Mouse (Mus musculus): ENCODE measurements around the gene Dock4.

The Dock4 gene

DNA sequence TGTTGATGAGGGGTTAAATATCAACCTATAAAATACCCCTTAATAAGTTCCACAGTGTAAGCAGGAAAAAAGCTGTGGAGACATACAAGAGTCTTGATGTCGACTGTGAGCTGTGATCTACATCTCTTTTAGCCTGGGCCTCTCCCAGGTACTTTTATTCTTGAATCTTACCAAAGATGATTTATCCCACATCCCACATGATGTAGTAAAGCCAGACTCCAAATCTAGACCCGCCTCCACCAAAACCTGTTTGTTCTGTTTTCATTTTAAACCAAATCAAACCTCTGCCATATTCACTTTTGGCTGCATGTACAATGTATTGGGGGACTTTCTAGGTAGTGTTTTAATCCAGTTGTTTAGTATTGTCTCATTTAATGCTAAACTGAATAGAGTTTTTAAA lies 187.5 kb downstream of the Dock4 start:
- in situ Hi-C loops (cut with MboI; ENCODE audit: low sequenced_read_pairs) = no loop called here

DNA sequence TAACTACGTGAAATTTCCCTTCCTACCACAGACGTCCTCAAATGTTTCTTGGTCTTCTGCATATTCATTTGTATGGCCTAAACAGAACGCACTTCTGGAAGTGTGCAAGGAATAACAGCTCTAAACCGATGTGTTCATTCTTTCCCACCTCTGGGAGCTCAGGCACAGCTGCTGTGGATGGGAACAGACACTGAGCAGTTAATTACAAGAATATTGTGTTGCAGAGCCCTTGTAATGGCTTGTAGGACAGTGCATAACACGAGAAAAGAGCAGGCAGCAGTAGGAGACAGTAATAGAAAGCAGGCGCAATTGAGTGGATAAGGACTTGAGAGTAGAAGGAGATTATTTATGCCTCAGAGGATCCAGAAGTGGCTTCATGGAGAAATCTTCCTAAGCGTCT lies 188.4 kb downstream of the Dock4 start:
- in situ Hi-C loops (cut with MboI; ENCODE audit: low sequenced_read_pairs) = no loop called here

DNA sequence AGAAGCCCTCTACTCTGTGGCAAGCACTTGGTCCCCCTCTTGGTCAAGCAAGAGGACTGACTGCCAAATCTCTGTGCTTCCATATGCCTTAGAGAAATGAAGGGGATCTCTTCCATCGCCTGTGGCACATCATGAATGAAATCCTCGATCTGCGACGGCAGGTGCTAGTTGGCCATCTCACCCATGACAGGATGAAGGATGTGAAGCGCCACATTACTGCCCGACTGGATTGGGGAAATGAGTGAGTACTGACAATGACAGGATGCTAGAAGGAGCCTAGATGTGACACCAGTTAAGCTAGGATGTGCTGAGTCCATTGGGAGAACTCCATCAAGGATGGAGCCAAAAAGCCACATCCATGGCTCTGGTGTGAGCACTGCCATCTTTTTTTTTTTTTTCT lies 190.2 kb downstream of the Dock4 start:
- in situ Hi-C loops (cut with MboI; ENCODE audit: low sequenced_read_pairs) = no loop called here

DNA sequence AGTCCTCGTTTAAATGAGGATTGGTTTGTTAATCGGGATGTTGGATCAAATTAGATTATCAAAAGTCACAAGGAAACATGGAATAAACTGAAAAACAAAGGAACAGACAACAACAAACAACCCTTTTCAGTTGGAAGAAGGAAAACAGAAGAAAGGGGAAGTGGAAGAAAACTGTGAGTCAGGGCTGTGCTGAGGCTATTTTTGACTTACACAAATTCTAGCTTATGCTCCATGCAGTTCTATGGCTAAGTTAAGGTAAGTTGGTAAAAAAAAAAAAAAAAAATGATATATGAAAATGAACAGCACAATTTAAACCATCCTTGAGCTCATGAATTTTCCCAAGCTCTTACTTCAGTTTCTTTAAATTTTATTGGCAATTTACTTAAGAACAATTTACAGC lies 191.7 kb downstream of the Dock4 start:
- in situ Hi-C loops (cut with MboI; ENCODE audit: low sequenced_read_pairs) = no loop called here

DNA sequence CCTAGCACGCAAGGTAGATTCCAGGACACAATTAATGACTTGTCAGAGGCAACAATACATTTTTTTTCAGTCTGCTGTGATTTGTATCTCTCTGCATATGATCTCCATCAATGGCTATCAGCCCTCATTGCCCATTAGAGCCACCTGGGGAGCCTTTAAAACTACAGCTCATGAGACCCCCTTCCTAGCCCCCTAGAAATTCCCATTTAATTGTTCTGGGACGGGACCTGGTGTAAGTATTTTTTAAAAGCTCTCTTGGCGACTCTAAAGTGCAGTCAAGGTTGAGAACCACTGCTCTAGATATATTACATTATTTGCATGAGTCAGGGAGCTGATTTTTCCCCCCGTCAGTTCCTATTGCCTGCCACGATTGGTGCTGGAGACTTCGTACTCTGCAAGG lies 200.1 kb downstream of the Dock4 start:
- in situ Hi-C loops (cut with MboI; ENCODE audit: low sequenced_read_pairs) = no loop called here

DNA sequence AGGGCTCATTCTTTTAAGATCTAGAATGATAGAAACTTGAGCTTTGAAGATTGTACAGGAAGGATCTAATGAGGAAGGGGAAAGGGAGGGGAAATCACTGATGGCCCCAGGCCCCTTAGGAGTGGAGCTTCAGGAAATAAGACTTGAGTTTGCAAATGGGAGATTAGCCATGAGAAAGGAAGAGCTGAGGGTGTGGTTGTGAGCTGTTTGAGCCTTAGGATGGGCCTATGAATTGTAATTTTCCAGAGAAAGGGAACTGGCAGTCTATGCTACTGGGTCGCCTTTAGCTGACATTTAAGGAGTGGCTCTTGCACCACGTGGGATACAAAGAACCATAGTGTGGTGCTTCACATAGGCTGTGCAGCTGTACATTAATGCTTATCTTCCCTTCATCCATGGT lies 208.6 kb downstream of the Dock4 start:
- in situ Hi-C loops (cut with MboI; ENCODE audit: low sequenced_read_pairs) = no loop called here

DNA sequence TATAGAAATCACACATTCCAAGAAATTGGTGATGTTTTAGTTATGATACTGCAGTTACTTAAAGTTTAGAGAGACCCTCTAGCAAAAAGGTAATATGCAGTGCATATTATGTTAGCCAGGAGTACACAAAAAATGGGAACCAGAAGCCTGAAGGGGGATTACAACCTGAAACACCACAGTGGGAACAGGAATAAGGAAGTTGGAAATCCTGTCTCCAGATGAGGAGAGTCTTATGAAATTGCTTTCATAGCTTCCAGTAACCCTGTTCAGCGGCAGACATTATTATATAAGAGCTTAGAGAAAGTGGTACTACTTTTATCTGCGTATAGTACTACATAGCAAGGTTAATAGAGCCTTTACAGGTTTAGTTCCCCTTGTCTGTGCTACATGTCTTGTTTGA lies 210.1 kb downstream of the Dock4 start:
- in situ Hi-C loops (cut with MboI; ENCODE audit: low sequenced_read_pairs) = no loop called here

DNA sequence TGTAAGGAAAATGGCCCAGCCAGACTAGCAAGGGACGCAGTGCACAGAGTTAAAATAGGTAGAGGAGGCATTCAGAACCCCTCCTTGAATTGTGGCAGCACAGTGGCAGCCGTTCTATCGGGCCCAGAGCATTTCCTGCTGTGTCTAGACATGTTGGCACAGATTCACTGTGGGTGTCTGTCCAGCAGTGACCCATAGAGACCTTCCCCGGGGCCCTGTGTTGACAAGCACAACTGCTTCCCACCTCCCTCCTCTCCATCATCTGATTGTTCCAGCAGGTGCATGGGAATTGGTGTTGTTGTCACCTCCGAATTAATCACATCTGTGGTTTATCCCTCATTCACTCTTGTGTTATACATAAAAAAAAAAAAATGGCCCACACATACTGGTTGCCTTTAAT lies 210.7 kb downstream of the Dock4 start:
- in situ Hi-C loops (cut with MboI; ENCODE audit: low sequenced_read_pairs) = no loop called here

DNA sequence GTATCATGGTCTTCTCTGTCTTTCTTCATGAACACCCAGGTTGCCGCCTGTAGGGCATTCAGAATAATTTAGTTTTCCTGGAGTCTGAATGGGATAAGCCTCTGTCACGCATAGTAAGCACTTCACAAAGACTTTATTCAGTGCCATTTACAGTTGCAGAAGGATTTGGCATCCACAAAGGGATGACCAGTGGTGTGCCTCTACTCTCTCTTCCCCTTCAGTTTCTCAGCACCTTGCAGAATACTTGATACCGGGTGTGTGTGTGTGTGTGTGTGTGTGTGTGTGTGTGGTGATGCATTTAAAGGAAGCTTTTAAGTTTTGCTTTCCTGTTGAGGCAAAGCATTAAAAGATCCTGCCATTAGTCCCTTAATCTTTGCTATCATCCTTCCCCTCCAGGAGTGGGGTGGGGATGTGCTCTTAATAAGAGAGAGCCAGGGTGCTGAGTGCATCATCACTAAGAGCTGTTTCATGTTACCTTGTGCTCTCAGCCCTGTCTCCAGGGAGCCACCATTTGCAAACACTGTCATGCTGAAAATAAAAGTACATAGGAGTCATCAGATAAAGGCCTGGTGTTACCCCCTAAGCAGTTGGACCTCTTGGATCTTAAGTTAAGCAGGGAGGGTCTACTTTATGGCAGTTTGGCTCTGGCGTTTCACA lies 211.6 kb downstream of the Dock4 start:
- in situ Hi-C loops (cut with MboI; ENCODE audit: low sequenced_read_pairs) = no loop called here

DNA sequence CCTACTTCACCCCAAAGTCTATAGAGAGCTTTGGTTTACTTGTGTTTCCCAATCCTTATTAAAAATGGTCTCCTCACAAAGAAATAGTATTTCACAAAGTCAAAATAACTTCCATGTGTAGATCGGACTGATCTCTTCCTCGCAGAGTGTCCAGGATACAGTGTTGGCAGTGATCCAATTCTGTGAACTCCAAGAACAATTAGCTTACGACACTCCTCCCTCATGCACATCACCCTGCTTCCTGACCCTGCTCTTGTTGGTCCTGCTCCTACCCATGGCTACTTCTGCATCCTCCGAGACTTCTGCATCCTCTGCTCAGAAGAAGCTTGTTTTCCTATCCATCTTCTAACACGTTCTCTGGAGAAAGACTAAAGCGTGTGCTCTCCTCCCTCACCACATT lies 213.9 kb downstream of the Dock4 start:
- in situ Hi-C loops (cut with MboI; ENCODE audit: low sequenced_read_pairs) = no loop called here

DNA sequence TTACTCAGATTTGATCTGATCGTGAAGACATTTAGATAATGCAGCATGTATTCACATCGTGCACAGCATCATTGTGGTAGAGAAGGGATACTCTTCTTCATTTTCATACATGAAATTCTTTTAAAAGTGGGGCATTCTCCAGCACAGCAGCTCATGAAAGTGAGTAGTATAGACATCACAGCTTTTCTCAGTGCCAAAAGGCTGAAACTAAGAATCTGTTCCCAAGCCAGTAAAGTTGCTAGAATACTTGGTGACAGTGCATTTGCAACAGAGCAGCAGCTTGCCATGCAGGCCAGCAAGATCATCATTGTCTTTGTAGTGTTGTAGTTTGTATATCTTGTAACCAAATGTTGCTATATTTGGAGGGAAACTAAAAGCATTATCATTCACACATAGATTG lies 223.7 kb downstream of the Dock4 start:
- in situ Hi-C loops (cut with MboI; ENCODE audit: low sequenced_read_pairs) = no loop called here

DNA sequence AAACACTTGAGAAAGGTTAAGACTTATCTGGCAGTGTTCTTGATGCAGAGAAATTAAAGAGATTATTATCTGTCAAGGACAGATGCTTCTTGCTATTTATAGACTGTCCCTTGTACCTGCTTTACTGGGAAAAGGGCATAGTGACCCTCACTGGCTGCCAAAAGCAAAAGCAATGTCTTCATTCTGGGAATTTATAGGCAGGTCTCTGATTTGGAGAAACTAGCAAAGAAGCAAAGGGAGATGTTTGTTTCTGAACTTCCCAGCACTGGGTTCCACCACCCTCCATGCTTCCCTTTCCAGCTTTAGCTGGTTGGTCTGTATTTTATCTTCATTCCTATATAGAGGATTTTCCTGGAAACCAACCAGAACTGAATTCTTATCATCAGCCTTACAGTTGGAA lies 225.0 kb downstream of the Dock4 start:
- in situ Hi-C loops (cut with MboI; ENCODE audit: low sequenced_read_pairs) = no loop called here

DNA sequence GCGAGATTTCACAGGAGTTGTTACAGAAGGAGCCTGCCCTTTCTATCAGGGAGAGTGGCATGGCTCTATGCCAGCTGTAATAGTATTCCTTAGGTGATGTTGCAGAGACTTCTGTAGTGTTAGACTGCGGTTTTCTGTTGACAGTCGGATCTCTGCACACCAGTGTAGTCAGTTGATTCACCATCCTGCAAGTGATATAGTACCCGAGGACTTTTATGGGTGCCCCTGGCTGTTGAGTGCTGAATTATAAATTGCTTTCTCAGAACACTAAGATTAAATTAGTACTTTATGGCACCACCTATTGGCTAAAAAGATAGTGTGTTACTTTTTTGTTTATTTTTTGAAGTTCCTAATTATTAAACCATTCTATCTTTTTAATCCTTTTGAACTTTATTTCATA lies 234.0 kb downstream of the Dock4 start:
- in situ Hi-C loops (cut with MboI; ENCODE audit: low sequenced_read_pairs) = loop anchor here (10.0 kb wide), 1 partner anchor 425 kb away; no protein-coding TSS in a partner anchor

DNA sequence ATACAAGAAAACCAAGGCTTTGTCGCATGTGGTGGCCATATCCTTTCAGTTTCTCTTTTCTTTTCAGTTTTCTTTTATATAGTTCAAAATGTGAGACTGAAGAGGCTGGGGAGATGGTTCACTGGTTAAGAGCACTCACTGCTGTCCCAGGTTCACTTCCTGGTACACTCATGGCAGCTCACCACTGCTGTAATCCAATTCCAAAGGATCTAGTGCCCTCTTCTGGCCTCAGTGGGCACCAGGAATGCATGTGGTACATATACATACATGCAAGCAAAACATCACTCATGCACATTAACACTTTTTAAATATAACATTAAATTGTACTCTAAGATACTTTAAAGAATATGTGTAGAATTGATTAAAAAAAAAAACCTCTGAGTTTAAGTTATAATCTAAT lies 234.8 kb downstream of the Dock4 start:
- in situ Hi-C loops (cut with MboI; ENCODE audit: low sequenced_read_pairs) = loop anchor here (10.0 kb wide), 1 partner anchor 426 kb away; no protein-coding TSS in a partner anchor

DNA sequence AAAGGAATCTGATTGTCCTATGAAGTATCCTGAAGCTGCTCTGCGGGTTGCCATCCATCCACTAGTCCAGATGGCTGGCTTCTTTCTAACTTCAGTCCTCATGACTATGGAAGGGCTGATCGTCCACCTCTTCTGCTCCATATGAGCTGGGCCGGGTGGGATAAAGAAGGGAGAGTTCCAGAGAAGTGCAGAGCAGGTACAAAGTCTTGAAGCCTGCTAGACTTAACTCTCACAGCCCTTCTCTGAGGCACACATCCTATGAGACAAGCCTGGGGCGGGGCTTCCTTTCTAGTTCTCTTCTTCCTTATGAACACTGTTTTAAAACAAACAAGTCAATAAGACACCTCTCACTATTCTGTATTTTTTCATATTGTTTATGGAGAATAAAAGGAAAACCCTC lies 245.7 kb downstream of the Dock4 start:
- in situ Hi-C loops (cut with MboI; ENCODE audit: low sequenced_read_pairs) = no loop called here

DNA sequence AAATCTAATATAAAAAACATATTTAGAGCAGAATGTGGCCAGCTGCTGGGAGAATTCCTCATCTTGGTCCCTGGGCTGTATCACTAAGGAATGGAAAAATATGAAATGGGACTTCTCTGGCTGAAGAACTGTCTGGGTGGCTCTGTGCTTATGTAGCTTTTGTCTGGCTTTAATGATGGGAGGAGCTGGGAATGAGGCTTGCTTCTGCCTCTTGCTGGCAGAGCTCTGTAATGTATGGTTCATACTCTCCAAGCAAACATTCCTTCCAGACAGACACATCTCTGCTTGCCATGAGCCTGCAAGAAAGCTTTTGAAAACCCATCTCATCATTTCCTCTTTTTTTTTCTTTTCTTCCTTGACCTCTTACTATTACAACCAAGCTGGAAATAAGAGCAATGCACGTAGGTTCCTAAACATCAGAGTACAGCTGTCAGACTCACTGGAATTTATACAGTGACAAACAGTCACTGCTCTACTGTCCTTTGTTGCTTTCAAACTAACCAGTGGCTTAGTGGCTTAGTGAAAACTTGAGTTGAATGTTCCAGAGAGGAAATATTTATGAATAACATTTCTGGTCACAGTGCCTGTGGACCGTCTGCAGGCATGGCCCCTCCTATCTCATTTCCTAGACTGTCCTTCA lies 248.4 kb downstream of the Dock4 start:
- in situ Hi-C loops (cut with MboI; ENCODE audit: low sequenced_read_pairs) = no loop called here

DNA sequence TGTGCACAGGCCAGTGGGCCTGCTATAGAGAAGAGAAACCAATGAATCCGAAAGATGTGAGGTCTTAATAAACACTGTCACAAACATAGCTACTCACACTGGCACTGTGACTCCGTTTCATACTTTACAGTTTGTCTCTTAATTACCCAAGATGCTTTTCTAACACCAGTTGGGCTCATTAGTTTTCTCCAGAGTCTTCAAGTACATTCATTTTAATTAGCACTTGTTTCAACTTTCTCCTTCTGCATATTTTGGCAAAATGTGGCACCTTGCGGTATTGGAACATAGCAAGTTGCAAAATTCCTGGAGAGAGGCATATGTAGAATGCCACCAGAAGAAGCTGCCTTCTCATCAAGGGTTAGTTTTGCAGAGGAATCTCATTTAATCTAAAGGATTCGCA lies 252.6 kb downstream of the Dock4 start:
- in situ Hi-C loops (cut with MboI; ENCODE audit: low sequenced_read_pairs) = no loop called here

DNA sequence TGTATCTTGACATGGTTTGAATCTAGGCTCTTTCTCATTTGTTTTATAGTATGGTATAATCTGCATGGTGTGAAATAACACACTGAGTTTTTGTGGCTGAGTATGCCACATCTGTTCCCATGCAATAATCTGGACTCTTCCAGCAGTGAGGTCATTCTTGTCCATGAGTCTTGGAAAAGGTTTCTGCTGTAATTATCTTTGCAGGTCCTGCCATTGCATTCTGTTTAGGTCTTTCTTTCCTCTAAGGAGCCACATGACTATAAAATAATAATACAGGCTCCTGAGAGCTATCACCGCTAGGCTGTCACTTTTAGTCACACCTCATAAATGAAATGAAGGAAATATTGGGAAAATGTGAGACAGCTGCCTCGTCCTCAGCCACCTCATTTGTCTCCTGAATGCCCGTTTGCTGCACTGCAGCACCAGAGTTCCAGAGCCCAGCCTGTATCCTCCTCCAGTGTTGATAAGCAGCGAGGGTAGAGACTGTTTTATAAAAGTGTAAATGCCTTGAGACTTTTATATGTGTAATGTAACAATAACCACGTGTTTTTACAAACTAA lies 256.6 kb downstream of the Dock4 start:
- in situ Hi-C loops (cut with MboI; ENCODE audit: low sequenced_read_pairs) = no loop called here

DNA sequence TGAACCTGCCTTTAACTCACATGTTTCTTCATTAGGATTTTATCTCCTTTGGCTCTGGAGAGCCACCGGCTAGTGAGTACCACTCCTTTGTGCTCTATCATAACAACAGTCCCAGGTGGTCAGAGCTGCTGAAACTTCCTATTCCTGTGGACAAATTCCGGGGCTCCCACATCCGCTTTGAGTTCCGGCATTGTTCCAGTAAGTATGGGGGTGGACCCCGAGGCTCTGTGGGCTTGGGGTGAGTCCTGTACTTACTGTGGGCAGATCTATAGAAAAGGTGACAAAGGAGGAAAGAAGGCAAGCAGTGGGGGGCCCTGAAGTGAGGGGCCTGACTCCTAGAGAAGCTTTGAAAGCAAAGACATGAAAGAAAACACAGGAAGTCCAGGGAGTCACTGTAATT lies 258.5 kb downstream of the Dock4 start:
- in situ Hi-C loops (cut with MboI; ENCODE audit: low sequenced_read_pairs) = no loop called here

DNA sequence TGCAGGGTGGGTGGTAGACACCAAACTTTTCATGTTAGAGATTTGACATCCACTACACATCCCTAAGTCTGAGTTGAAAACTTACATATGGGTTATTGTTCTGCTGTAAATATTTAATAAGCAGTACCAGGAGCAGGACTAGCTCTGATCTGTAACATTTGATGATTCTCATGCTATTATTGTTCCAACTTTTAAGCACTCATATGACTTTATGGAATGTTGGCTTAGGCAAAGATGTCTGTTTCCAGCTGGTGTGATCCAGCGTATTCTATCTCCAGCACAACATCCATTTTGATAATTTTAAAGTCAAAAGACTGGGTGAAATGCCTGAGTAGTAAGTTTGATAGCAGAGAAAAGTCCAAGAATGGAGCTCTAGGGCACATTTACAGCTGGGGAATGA lies 261.4 kb downstream of the Dock4 start:
- in situ Hi-C loops (cut with MboI; ENCODE audit: low sequenced_read_pairs) = no loop called here

DNA sequence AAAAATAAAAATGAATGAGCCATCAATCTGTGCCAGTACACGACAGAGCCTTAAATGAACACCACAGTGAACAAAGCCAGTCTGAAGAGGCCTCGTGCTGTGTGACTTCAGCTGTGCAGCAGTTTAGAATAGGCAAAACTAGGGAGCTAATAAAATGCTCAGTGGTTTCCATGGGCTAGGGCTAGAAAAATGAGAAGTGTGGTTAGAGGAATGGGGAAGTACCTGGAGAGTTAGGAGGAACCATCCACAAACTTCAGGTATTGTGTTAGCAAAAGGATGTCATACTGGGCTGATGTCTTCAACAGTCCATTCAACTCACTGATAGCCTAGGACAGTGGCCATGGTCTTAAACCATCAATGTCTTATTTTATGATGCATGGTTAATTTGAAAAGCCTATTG lies 263.3 kb downstream of the Dock4 start:
- in situ Hi-C loops (cut with MboI; ENCODE audit: low sequenced_read_pairs) = no loop called here

DNA sequence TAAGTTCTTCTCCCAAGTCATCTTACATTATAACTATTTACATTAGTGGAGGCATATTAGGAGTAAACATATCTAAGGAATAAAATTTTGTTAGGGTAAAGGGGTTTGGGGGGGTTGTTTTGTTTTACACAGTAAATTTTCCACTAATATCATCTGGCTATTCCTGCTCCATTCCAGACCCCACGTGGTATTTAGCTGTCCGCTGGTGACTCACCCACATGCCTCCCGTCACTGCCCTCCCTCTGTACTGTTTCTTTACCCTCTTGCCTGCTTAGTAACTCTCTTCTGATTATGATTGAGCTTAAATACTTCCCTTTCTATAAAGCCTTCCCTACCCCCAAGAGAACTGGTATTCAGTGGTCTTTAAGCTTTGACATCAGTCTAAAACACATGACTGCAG lies 266.5 kb downstream of the Dock4 start:
- in situ Hi-C loops (cut with MboI; ENCODE audit: low sequenced_read_pairs) = no loop called here

DNA sequence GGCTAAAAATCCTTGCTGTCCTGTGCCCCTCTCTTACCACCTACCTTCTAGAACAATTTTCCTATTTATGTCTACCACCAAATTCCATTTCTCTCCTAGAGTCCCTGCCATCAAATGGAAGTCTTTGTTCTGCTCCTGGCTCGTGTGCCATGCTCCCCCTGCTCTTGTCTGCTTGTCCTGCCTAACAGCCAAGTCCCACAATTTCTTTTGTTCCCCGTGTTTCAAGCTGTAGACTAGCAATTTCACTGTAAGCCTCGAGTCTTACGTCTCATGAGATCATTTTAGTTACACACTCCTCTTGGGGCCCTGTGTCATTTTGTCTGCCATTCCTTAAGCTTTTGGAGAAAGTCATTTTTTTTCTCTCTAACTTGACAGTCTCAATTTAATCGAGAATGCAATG lies 268.5 kb downstream of the Dock4 start:
- in situ Hi-C loops (cut with MboI; ENCODE audit: low sequenced_read_pairs) = no loop called here

Measured in CH12F3 (cell line).